Mouse (Mus musculus): ENCODE data around the gene Aip. TPM values are rescaled to one million over a fixed set of nuclear protein-coding genes. Genes with fewer than 3 reads are reported as not detected.
"Not testable (repeated sequence)": the region's sequence is repeated elsewhere in the genome, so short reads cannot be mapped to it uniquely, and the experiment has no call there.

Aip gene
- total RNA-seq, 1 experiment: 26.9 TPM

- in situ Hi-C loops (cut with MboI; ENCODE audit: low sequenced_read_pairs in 2 of 2, unreplicated experiment in 2 of 2): no loop called here
- H3K27ac ChIP-seq (ENCODE audit: insufficient read depth, low read depth, low read length, poor library complexity, severe bottlenecking): no peak overlapping the region
- H3K36me3 ChIP-seq (ENCODE audit: control insufficient read depth, insufficient read depth, low read length, poor library complexity, severe bottlenecking): no peaks in the 10 kb centered on the region
Observed at GRCm38 (mm10) chr19:4140147-4140546, 14.5 kb upstream of the Aip start.

GRCm38 (mm10) chr19:4139446-4139845 lies 13.8 kb upstream of the Aip start, which contains the start of gene Gpr152:
TSS of gene Gpr152 (plus strand) at chr19:4139787.
- no peak for TF ChIP-seq ZC3H11A (IDR thresholded peaks at IDR 0.05; ENCODE audit: borderline replicate concordance, low read depth, low read length)
- TF ChIP-seq ZNF384 (IDR thresholded peaks at IDR 0.05; ENCODE audit: low read depth, low read length): no peak
- TF ChIP-seq MAFK (IDR thresholded peaks at IDR 0.05; ENCODE audit: insufficient read depth, low read depth, low read length): no peak
- TF ChIP-seq HCFC1 (IDR thresholded peaks at IDR 0.05; ENCODE audit: borderline replicate concordance, insufficient read depth, low read length): no peak
- TF ChIP-seq CHD2 (IDR thresholded peaks at IDR 0.05; ENCODE audit: low read depth, low read length): no peak
- Histone ChIP-seq H3K36me3 (ENCODE audit: control insufficient read depth, insufficient read depth, low read length, poor library complexity, severe bottlenecking) (no peaks in the 10 kb centered on the region), H3K4me1 (ENCODE audit: control insufficient read depth in 2 of 2, insufficient read depth in 2 of 2, low read length in 2 of 2, poor library complexity in 1 of 2) (peaks cover 4 to 11% of the 10 kb centered on the region in 2 experiments; a peak in 2 of 4 replicates), H3K9ac (ENCODE audit: insufficient read depth, low read depth, low read length, poor library complexity, severe bottlenecking) (no peak within 1 kb of the TSS), H3K9me3 (ENCODE audit: control insufficient read depth, insufficient read depth, low read depth, low read length) (no peaks in the 10 kb centered on the region), H3K4me3 (ENCODE audit: insufficient read depth in 1 of 2, low read depth in 1 of 2, low read length in 2 of 2, poor library complexity in 1 of 2, severe bottlenecking in 1 of 2) (no peak within 1 kb of the TSS), H3K27ac (ENCODE audit: insufficient read depth, low read depth, low read length, poor library complexity, severe bottlenecking) (no peak within 1 kb of the TSS)
- in situ Hi-C loops (cut with MboI; ENCODE audit: low sequenced_read_pairs in 2 of 2, unreplicated experiment in 2 of 2): no loop called here
- DNase-seq (ENCODE audit: low read depth, low spot score): no peak

More at GRCm38 (mm10) chr19:4140147-4140546, 14.5 kb upstream of the Aip start:
- no peak overlapping the region for H3K4me3 ChIP-seq (ENCODE audit: insufficient read depth in 1 of 2, low read depth in 1 of 2, low read length in 2 of 2, poor library complexity in 1 of 2, severe bottlenecking in 1 of 2)
- H3K9me3 ChIP-seq (ENCODE audit: control insufficient read depth, insufficient read depth, low read depth, low read length): no peaks in the 10 kb centered on the region
- no peak for TF ChIP-seq ZC3H11A (IDR thresholded peaks at IDR 0.05; ENCODE audit: borderline replicate concordance, low read depth, low read length)
- TF ChIP-seq ZNF384 (IDR thresholded peaks at IDR 0.05; ENCODE audit: low read depth, low read length): no peak
- TF ChIP-seq CHD2 (IDR thresholded peaks at IDR 0.05; ENCODE audit: low read depth, low read length): no peak
- TF ChIP-seq HCFC1 (IDR thresholded peaks at IDR 0.05; ENCODE audit: borderline replicate concordance, insufficient read depth, low read length): no peak
- TF ChIP-seq MAFK (IDR thresholded peaks at IDR 0.05; ENCODE audit: insufficient read depth, low read depth, low read length): no peak
- H3K9ac ChIP-seq (ENCODE audit: insufficient read depth, low read depth, low read length, poor library complexity, severe bottlenecking): no peak overlapping the region
- H3K4me1 ChIP-seq (ENCODE audit: control insufficient read depth in 2 of 2, insufficient read depth in 2 of 2, low read length in 2 of 2, poor library complexity in 1 of 2): peaks cover 4 to 10% of the 10 kb centered on the region in 2 experiments; a peak in 2 of 4 replicates
- DNase-seq (ENCODE audit: low read depth, low spot score): no peak

DNA sequence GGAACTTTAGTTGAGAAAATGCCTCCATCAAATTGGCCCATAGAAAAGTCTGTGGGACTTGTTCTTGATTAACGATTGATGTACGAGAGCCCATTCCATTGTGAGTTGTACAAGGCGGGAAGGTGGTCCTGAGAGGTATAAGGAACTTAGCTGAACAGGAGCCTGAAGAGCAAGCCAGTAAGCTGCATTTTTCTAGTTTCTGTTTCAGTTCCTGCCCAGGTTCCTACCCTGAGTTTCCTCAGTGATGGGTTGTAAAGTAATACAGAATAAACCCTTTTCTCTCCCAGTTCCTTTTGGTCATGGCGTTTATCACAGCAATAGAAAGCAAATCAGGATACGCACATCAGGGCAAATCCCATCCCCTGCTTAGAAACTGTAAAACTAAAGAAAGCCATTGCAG lies 12.3 kb upstream of the Aip start:
- Histone ChIP-seq H3K9me3 (ENCODE audit: control insufficient read depth, insufficient read depth, low read depth, low read length) (no peaks in the 10 kb centered on the region), H3K36me3 (ENCODE audit: control insufficient read depth, insufficient read depth, low read length, poor library complexity, severe bottlenecking) (0 out of 2 replicates have a peak, but pooled peaks cover 1% of the 10 kb centered on the region), H3K27ac (ENCODE audit: insufficient read depth, low read depth, low read length, poor library complexity, severe bottlenecking) (no peak overlapping the region), H3K4me3 (ENCODE audit: insufficient read depth in 1 of 2, low read depth in 1 of 2, low read length in 2 of 2, poor library complexity in 1 of 2, severe bottlenecking in 1 of 2) (no peak overlapping the region), H3K4me1 (ENCODE audit: control insufficient read depth in 2 of 2, insufficient read depth in 2 of 2, low read length in 2 of 2, poor library complexity in 1 of 2) (peaks cover 4 to 11% of the 10 kb centered on the region in 2 experiments; a peak in 2 of 4 replicates), H3K9ac (ENCODE audit: insufficient read depth, low read depth, low read length, poor library complexity, severe bottlenecking) (no peak overlapping the region)
- DNase-seq (ENCODE audit: low read depth, low spot score): no peak
- in situ Hi-C loops (cut with MboI; ENCODE audit: low sequenced_read_pairs in 2 of 2, unreplicated experiment in 2 of 2): no loop called here
- TF ChIP-seq MAFK (IDR thresholded peaks at IDR 0.05; ENCODE audit: insufficient read depth, low read depth, low read length): no peak
- TF ChIP-seq HCFC1 (IDR thresholded peaks at IDR 0.05; ENCODE audit: borderline replicate concordance, insufficient read depth, low read length): no peak
- no peak for TF ChIP-seq ZC3H11A (IDR thresholded peaks at IDR 0.05; ENCODE audit: borderline replicate concordance, low read depth, low read length)
- TF ChIP-seq CHD2 (IDR thresholded peaks at IDR 0.05; ENCODE audit: low read depth, low read length): no peak
- TF ChIP-seq ZNF384 (IDR thresholded peaks at IDR 0.05; ENCODE audit: low read depth, low read length): no peak

GRCm38 (mm10) chr19:4136463-4136862 lies 10.8 kb upstream of the Aip start:
- Histone ChIP-seq H3K36me3 (ENCODE audit: control insufficient read depth, insufficient read depth, low read length, poor library complexity, severe bottlenecking) (peaks cover 12% of the 10 kb centered on the region; the same call in 1 of the 2 replicates), H3K4me3 (ENCODE audit: insufficient read depth in 1 of 2, low read depth in 1 of 2, low read length in 2 of 2, poor library complexity in 1 of 2, severe bottlenecking in 1 of 2) (no peak overlapping the region), H3K4me1 (ENCODE audit: control insufficient read depth in 2 of 2, insufficient read depth in 2 of 2, low read length in 2 of 2, poor library complexity in 1 of 2) (peaks cover 4 to 11% of the 10 kb centered on the region in 2 experiments; a peak in 2 of 4 replicates), H3K9me3 (ENCODE audit: control insufficient read depth, insufficient read depth, low read depth, low read length) (no peaks in the 10 kb centered on the region), H3K9ac (ENCODE audit: insufficient read depth, low read depth, low read length, poor library complexity, severe bottlenecking) (no peak overlapping the region), H3K27ac (ENCODE audit: insufficient read depth, low read depth, low read length, poor library complexity, severe bottlenecking) (no peak overlapping the region)
- in situ Hi-C loops (cut with MboI; ENCODE audit: low sequenced_read_pairs in 2 of 2, unreplicated experiment in 2 of 2): no loop called here
- DNase-seq (ENCODE audit: low read depth, low spot score): no peak
- TF ChIP-seq MAFK (IDR thresholded peaks at IDR 0.05; ENCODE audit: insufficient read depth, low read depth, low read length): no peak
- TF ChIP-seq ZNF384 (IDR thresholded peaks at IDR 0.05; ENCODE audit: low read depth, low read length): no peak
- TF ChIP-seq HCFC1 (IDR thresholded peaks at IDR 0.05; ENCODE audit: borderline replicate concordance, insufficient read depth, low read length): no peak
- TF ChIP-seq ZC3H11A (IDR thresholded peaks at IDR 0.05; ENCODE audit: borderline replicate concordance, low read depth, low read length): no peak
- TF ChIP-seq CHD2 (IDR thresholded peaks at IDR 0.05; ENCODE audit: low read depth, low read length): no peak

GRCm38 (mm10) chr19:4135963-4136345 lies 10.3 kb upstream of the Aip start:
- peaks cover 4 to 13% of the 10 kb centered on the region in 2 experiments; a peak in 3 of 4 replicates for H3K4me1 ChIP-seq (ENCODE audit: control insufficient read depth in 2 of 2, insufficient read depth in 2 of 2, low read length in 2 of 2, poor library complexity in 1 of 2)

DNA sequence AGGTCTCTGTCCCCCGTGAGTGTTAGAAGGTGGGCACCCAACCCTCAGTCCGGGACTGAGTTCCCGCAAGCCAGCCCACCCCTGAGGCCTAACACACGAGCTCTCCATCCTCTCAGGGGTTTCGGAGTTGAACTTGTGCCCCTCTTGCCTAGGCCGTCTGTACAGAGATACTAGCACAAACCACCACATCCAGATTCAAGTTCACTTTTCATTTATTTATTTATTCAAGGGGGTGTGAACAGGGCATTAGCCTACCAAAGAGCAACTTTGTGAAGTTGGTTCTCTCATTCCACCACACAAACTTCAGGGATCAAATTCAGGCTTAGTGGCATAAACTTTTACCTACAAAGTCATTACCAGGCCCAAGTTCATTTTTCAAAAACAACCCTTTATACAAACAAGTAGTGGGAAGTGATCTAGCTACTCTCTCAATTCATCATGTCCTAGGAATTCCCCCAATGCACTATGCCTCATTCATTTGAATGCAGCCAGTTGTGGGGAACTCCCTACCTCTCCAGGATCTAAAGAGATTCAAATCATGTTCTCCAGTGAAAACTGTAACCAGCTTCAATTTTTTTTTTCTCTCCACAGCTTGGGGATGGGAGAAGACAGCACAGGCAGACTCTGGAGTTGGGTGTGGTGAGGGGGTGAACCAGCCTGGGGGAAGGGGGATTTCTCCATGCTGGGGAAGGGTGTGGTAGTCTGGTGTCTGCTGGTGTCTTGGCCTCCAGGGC lies 9.7 kb upstream of the Aip start:
- Histone ChIP-seq H3K4me1 (ENCODE audit: control insufficient read depth in 2 of 2, insufficient read depth in 2 of 2, low read length in 2 of 2, poor library complexity in 1 of 2) (peaks cover 4 to 13% of the 10 kb centered on the region in 2 experiments; a peak in 3 of 4 replicates), H3K36me3 (ENCODE audit: control insufficient read depth, insufficient read depth, low read length, poor library complexity, severe bottlenecking) (peaks cover 15% of the 10 kb centered on the region; the same call in 1 of the 2 replicates), H3K27ac (ENCODE audit: insufficient read depth, low read depth, low read length, poor library complexity, severe bottlenecking) (peak overlapping the region; percentile 88)
- H3K9me3 ChIP-seq (ENCODE audit: control insufficient read depth, insufficient read depth, low read depth, low read length); DNase-seq (ENCODE audit: low read depth, low spot score); in situ Hi-C loops (cut with MboI; ENCODE audit: low sequenced_read_pairs in 2 of 2, unreplicated experiment in 2 of 2); H3K4me3 ChIP-seq (ENCODE audit: insufficient read depth in 1 of 2, low read depth in 1 of 2, low read length in 2 of 2, poor library complexity in 1 of 2, severe bottlenecking in 1 of 2); H3K9ac ChIP-seq (ENCODE audit: insufficient read depth, low read depth, low read length, poor library complexity, severe bottlenecking): not testable (repeated sequence)

More at GRCm38 (mm10) chr19:4135963-4136345, 10.3 kb upstream of the Aip start:
- H3K9me3 ChIP-seq (ENCODE audit: control insufficient read depth, insufficient read depth, low read depth, low read length); H3K4me3 ChIP-seq (ENCODE audit: insufficient read depth in 1 of 2, low read depth in 1 of 2, low read length in 2 of 2, poor library complexity in 1 of 2, severe bottlenecking in 1 of 2); H3K9ac ChIP-seq (ENCODE audit: insufficient read depth, low read depth, low read length, poor library complexity, severe bottlenecking); in situ Hi-C loops (cut with MboI; ENCODE audit: low sequenced_read_pairs in 2 of 2, unreplicated experiment in 2 of 2): not testable (repeated sequence)
- H3K27ac ChIP-seq (ENCODE audit: insufficient read depth, low read depth, low read length, poor library complexity, severe bottlenecking): peak overlapping the region; percentile 9
- peak; percentile 36 for DNase-seq (ENCODE audit: low read depth, low spot score)
- peaks cover 15% of the 10 kb centered on the region; the same call in 1 of the 2 replicates for H3K36me3 ChIP-seq (ENCODE audit: control insufficient read depth, insufficient read depth, low read length, poor library complexity, severe bottlenecking)
